Mouse (Mus musculus) lung, postnatal 36 days (tissue): Measurements from ENCODE around the gene Anapc13.

Experiments used
- DNase-seq: peaks from one replicate; pipeline ENCODE4 v3.0.0; 2022; ENCODE audit warnings: mixed read lengths

Anapc13 gene

DNA sequence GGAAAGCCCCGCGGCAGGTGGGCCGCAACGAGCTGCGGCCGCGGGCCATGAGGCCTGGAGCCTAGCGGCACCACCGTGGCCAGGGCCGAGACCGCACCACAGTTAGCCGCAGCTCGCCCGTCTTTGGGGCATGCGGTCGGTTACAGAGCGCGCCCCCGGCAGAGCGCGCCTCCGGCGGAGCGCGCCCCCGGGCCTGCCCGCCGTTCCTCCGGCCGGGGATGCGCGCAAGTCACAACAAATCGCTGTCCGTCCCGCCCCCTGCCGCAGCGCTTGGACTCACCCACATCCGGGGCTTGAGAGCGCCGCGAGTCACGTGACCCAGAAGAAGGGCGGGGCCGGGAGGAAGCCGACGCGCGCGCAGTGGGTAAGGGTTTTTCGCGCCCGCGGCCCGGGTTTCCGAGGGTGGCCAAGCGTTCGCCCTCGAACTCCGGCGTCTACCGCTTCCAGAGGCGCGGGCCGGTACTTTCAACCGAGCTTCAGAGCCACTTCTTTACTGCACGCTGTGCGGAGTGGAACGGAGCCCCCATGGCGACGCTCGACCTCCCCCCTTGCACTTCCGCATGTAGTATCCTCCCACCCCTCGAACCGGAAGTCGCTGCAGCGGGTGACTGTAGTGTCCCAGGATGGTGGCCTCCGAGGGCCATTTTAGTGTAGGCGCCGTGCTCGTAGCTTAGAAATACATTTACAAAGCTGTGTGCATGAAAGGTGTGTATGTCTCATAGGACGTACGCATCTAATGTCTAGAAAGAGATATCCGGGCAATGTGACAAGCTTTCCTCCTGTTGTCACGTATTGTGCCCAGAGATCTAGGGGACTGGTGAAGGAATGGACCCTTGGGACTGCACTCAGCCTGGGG, at the start of gene Anapc13, which contains the start of gene Cep63:
TSS of gene Anapc13 (plus strand) at position 314 of the 856 bp plus-strand sequence.
TSS of gene Cep63 (minus strand) at position 552 of the 856 bp plus-strand sequence.
- DNase-seq, result peak; percentile 98

DNA sequence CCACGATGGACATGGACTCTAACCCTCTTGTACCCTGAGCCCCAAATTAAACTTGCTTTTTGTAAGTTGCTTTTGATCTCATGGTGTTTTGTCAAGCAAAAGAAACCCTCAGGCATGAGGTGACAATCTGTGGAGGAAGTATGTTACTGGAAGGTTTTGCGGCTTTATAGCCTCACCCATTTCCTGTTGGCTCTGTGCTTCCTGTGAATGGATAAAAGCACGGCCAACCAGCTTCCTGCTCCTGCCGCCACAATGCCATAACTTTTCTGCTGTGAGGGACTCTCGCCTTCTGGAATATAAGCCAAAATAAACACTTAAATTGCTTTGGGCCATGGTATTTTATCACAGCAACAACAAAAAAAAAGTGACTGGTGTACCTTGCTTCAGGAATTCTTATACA, 48.6 kb upstream of the Anapc13 start:
- DNase-seq, result peak; percentile 35

DNA sequence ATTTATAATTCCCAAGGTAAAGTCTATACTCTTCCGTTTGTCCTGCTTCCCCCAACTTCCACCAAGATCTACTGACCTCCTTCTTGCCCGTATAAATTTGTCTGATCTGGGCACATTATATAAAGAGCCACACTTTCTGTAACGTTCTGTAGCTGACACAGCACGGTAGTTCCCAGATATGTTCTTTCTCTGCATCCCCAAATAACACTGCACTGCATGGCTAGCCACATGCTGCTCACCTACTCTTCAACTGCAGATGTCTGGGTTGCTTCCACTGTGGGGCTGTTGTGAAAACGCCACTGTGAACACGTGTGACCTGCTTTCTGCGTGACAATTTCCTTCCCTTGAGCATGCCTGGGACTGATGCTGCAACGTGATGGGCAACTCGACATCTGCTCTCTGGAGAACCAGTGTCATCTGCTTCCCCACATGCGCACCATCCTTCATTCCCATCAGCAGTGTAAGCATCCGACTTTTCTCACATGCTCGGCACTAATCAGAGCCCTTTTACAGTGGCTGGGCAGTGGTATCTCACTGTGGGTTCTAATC, 44.1 kb upstream of the Anapc13 start:
- DNase-seq, result no peak

DNA sequence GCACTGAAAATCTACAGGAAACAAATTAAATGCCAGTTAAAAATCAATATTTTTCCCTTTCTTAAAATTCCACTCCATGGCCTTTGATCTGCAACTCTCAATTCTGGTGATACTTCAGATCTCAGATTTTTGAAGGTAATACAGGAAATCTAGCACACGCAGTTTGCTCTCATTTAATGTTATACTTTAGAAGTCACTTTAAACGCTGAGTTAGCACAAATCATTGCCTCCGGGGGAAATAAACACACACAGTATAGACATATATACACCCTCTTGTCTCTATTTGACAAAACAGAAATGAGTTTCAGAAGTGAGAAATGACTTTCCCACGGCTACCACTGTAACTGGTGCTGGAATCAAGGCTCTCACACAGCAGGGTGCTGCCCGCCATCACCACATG, 38.7 kb upstream of the Anapc13 start:
- no peak for DNase-seq

DNA sequence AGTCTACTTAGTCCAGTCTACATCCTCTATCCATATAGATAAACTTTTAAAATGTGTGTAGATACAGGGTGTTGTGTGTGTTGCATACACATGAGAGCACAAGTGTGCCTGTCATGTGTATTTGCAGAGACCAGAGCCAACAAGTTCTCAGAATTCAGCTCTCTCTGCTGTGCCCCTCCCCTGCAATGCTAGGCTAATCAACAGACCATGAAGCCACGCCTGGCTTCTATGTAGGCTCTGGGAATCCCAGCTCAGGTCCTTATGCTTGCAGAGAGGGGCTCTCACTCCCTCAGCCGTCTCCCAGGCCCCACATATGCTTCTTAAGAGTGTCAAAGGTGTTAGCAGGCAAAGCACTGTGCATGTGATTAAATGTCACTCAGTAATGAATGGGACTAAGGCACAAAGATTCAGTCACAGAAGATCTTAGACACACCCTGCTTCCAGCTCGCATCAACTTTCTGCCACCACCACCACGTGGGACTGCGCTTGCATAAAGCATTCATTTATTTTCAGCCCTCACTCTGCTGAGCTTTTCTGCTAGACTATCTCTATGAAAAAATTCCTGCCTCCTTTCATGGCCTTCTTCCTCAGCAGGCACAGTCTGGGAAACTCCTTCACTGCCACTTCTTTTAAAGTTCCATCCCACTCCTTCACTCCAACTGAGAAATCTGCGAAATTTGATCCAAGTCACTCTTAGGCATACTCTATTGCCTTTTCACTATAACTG, 31.3 kb upstream of the Anapc13 start:
- no peak for DNase-seq

DNA sequence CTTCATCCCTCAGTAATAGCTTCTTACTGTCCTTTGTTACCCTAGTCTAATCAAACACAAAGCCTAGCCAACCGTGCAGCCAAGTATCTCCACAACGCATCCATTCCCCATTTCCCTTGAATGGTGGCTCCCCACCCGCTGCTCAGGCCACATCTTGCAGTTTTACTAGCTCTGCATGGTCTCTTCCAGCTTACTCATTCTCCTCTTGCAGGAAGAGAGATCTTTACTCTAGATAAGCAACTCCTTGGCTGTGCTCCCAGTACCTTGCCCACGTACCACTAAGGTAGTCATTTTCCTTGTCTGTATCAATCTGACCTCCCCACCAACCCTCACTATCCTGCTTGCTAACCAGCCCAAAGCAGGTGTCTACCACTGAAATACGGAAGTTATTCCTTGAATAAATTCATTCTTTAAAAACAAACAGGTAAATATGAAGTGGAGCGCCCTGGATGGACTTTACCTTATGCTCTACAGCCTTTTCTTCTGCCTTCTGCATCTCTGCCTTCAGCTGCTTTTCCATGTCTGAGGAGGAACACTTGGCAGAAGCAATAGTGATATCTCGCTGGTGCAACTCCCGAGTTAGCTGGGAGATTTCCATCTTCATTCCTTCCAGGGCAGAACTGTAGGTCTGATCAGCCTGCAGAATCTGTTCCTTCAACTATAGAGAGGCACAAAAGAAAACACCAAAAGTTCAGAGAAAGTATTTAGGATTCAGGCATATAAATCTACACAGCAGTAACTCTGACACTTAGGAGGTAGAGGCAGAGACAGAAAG, 30.2 kb upstream of the Anapc13 start:
- DNase-seq, result no peak

DNA sequence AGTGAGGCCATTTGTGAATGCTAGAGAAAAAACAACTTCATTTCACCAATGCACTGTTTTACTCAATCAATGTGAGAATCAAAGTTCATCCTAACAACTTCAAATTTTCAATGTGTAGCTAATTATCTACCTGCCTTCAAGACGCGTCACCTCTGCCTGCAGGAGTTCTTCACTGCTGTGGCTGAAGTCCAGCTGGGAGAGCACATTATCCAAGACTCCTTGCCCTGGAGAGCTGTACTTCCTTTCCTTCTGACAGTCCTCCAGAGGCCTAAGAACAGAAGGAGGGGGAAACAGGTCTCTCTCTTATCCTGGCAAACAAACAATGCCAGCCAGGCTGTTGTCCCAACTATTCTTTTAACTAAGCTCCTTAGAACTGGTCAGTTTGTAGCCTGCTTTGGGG, 24.9 kb upstream of the Anapc13 start:
- no peak for DNase-seq

DNA sequence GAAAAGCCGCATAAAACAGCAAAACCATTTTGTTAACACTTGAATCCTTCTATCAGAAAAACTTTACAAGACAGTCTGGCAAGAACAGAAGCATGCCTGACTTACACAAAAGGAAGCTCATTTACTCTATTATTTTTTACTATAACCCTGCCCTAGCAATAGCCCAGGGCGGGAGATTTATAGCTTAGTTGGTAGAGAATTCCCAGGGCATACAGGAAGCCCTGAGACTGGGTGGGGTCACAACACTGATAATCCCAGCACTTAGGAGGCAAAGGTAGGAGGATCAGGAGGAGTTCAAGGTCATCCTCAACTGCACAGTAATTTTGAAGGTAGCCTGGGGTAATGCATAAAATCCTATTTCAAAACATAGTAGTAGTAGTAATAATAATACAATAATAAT, 24.4 kb upstream of the Anapc13 start:
- no peak for DNase-seq

DNA sequence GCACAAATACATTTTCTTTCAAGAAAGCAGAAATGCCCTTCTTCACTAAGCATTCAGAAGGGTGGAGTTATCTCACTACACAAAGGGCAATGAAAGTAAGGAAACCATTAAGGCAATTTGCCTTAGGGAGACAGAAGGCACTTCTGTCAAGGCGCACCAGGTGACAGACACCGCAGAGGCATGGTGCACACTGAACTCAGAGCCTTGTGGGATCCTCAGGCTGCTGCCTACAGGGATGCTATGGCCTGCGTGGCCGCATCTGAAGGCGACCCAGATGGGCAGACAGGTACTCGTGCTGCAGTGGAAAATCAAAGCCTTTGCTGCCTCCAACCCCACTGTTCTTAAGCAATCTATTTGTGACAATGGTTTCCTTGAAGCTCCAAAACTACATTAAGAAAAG, 20.9 kb upstream of the Anapc13 start:
- DNase-seq, result no peak

DNA sequence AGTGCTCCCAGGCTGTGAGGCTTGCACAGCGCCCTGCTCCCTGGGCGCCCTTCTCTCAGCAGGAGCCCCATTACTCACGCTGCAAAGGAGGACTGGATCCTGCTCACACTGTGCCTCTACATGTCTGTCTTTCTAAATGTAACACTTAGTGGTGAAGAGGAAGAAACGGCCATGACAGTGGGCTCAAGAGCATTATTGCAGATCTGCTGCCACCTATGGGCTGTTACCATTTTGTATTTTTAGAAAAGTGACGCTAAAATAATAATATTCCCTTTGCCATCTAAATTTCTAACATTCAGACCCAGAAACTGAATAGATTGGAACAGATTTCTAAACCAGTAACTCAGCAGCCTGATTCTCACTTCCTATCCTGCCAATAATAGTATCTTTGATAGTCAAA, 18.6 kb upstream of the Anapc13 start:
- DNase-seq, result no peak

DNA sequence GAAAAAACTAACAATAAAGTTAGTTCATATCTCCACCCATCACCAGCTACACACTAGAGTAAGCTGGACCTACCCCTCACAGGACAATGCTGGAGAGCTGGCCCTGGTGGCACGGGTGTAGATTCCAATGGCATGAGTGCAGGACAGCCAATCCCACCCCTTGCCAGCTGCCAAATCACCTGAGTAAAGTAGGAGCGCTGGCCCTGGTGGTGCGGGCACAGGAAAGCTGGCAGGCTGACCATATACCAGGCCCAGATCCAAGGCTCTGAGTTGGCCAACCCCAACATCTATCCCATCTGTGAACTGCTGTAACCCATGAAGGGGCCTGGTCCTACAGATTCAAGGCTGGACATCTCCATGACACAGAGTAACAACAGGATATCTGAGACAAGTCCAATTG, 16.9 kb upstream of the Anapc13 start:
- DNase-seq, result no peak

DNA sequence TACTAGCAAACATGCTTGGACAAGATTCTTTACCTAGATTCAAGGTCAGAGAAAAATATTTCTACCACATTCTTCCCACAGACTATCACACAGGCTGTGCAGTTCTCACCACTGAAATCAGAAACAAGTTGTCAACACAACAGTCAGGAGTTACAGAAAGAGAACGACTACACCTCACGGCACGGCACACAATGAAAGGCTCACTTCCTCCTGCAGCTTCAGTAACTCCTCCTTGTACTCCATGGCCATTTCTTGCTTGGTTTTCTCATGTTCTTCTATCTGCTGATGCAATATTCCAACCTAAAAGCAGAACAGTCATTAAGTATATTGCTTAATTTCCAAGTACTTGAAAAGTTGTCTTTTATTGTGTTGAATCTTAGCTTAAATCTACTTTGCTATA, 11.0 kb upstream of the Anapc13 start:
- DNase-seq, result no peak

DNA sequence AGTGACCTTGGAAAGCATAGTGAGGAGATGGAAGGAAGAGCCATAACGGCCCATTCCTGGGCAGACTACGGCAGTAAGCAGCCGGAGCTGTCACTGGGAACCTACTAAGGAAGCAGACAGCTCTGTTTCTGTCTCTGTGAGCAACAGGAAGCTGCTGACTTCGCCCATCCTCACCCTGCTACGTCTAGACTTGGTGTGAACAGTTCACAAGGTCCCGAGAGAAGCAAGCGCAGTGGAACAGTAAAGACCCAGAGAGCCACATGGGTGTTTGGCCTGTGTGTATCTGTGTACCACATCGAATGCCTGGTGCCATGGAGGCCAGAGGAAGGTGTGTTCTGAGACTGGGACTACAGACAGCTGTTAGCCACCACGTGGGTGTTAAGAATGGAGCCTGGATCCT, 9.8 kb upstream of the Anapc13 start:
- DNase-seq, result peak; percentile 33

DNA sequence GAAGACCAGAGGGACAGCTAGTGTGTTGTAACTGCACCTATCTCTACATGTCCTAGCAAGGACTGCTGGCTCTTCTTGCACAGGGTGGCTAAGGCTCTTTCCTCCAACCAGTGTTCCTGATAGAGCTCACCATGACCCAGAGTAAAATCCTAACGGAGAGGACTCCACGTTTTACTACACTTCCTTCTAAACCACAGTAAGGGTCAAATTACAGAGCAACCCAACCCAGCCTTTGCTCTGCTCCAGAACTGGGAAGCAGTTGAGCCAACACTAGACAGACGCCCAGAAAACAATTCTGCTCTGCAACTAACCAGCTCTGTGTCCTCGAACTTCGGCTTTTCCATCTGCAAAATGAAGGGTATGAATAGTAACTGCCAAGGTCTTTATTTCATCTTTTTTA, 4.7 kb upstream of the Anapc13 start:
- DNase-seq, result no peak

DNA sequence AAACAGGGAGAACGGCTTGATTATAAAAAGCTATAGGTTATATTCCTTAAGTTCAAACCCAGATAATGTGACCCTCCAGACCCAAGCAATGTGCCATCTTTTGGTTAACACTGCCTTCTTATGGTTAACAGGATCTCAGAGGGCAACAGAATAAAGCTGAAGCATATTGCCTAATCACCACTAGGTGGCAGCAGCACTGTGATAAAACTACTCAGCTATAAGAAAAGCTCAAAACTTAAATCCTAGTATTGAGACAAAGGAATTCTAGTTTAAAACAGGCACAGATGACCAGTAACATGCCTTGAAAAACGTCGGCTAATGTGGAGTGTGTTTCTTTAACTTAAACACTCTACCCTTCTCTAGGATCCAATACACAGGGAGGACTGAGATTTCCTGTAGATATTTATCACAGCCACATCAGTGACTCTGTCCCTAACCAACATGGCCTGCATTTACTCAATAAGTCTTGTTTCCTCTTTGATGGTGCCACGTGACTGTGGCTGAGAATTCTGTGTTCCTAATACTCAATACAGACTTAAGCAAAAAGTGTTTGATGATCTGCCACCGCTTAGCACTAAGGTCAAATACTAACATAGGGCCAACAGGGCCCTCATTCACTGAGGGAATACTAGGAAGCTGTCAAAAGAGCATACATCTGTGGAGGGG, 3.8 kb upstream of the Anapc13 start:
- DNase-seq, result peak; percentile 78

DNA sequence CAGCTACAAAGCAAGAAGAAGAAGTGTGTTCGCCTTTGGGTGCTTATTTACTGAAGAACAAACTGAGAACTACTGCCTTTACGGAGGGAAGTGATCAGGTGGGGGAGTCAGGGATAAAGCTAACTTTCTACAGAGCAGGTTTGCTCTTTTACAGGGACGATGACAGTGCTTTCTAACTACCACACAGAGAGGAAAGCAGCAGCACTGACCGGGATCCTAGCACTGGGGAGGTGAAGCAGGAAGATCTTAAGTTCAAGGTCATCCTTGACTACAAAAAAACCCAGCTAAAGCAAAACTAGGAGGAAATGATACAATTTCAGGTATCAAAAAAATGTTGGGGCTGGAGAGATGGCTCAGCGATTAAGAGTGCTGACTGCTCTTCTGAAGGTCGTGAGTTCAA, 3.2 kb upstream of the Anapc13 start:
- no peak for DNase-seq

DNA sequence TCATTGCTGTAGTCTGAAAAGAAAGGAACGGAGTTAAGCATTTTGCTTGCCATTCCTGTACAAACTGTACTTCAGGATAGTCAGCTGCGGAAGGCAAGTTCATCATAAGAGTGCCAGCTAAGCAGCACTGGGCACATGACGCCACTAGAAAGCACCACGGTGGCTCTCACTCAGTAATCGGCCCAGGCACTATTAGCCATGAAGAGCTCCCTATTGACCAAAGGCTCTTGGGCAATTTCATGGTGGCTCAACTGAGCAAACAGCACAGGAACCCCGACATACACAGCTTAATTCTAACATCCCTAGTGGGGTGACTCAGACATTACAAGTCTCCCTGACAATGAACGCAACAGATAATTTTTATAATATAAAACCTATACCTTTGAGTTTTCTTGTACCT, 2.5 kb upstream of the Anapc13 start:
- DNase-seq, result peak; percentile 51

DNA sequence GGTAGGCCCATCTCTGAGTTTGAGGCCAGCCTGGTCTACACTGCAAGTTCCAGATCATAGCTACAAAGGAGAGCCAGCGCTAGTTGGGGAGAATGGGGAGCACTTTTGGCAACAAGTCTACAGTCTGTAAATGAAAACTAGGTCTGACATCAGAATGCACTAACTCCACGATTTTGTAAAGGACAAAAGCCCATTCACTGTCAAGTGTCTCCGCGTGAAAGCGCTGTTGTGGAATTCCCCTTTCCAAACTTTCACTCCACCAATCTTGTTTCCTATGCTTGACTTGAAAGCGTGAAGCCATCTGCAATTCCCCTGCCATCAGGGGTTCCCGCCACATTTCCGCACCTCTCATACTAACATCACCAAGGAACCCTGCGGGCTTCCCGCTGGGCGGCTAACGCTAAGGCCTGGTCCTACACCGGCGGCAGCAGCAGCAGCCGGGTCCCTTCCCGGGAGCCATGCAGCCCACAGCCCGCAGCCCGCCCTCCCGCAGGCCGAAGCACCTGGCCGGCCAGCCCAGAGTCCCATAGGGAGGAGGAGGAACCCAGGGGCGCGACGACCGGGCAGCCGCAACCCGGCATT, 604 bp upstream of the Anapc13 start:
- DNase-seq, result peak; percentile 44

DNA sequence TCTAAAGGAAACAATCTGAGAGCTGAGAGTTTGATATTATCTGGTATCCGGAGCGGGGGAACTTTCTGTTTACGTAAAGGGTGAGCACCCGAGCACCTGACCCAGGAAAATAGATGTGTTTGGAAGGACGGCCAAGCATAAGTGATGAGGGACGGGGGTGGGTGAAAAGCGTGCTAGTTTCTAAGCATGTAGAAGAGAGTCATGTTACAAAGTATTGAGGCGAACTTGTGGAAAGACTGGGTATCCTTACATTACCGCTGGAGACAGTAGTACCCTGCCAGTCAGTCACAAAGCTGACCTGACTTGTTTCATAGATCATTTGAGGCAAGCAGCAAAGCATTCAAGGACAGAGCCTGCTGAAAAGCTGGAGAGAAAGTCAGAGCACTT, 736 bp downstream of the Anapc13 start:
- no peak for DNase-seq

DNA sequence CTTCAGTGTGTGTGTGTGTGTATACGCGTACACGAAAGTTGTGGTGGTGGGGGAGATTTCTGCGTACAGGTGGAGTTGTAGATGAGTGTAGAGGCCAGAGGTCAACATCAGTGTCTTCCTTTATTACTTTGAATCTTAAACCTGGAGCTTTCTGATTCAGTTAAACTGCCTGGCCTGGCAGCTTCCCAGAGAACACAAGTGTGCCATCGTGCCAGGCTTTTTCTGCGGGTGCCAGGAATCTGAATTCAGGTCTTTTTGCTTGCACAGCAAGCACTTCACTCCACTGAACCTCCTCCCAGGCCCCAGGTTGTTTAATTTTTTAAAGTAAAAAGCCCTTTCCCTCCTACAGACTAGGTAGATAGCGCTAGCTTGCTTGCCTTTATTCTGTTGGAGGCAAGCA, 1.3 kb downstream of the Anapc13 start:
- peak; percentile 55 for DNase-seq

DNA sequence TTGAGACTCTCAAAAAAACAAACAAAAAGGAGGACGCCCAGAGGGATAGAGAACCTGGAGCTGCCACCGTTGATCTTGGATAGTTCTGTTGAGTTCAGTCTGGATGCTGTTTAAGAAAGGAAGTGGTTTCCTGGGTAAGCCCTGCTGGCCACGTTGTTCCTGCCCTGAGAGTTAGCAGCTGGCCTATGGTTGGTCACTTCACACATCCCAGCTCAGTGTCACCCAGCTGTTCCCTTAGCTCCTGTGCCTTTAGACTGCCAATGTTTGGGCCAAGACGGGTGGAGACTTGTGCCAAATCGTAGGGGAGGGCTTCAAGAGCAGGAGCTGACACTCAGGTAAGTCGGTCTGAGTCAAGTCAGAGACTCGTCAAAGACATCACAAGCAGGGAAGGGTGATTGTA, 3.0 kb downstream of the Anapc13 start:
- no peak for DNase-seq

DNA sequence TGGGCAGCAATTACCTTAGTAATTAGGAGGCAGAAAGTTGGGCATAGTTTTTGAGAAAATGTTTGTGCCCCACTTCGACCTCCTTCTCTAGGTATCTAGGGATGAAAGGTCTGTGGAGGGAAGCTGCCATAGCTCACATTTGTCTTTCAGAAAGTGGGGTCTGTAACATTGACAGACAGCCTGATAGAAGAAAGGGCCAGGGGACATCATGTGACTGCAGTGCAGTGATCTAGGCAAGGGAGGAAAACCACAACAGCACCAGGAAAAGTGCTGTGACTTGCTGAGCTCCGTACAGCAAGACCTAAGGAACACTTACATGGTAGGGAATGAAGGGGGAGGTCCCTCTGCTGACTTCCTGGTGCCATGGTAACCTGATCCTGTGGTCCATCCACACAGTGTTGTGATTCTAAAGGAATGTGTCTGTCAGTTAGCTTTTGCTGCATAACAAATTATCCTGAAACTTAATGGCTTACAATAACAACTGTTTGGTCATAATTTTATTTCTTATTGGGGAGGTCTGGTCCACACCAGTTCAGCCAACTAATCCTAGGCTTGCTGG, 5.6 kb downstream of the Anapc13 start:
- DNase-seq, result no peak
